Mouse (Mus musculus): ENCODE data around the gene Btnl1. TPM values are rescaled to one million over a fixed set of nuclear protein-coding genes. Genes with fewer than 3 reads are reported as not detected.

Gene Btnl1
- polyA plus RNA-seq, 1 experiment from 2014 or later: not detected

- WGBS: 77% methylated on average over 2 of the region's 2 CpGs
Observed at GRCm38 (mm10) chr17:34386656-34387055, 9.7 kb downstream of the Btnl1 start.

GRCm38 (mm10) chr17:34388513-34388912, 11.6 kb downstream of the Btnl1 start:
- ATAC-seq (ENCODE audit: insufficient number of reproducible peaks, insufficient read depth, low FRiP score, low TSS enrichment, low read depth): no peak
- no peaks in the 10 kb centered on the region for H3K9me3 ChIP-seq
- no peak overlapping the region for H3K4me2 ChIP-seq
- H3K27ac ChIP-seq: no peak overlapping the region
- H3K4me1 ChIP-seq: peaks cover 5% of the 10 kb centered on the region; the same call in 1 of the 2 replicates
- no peak overlapping the region for H3K9ac ChIP-seq
- no peak overlapping the region for H3K4me3 ChIP-seq
- no peaks in the 10 kb centered on the region for H3K36me3 ChIP-seq
- WGBS: 31% methylated on average over 4 of the region's 4 CpGs
- H3K27me3 ChIP-seq: peaks cover 19% of the 10 kb centered on the region

More at GRCm38 (mm10) chr17:34386656-34387055, 9.7 kb downstream of the Btnl1 start:
- ATAC-seq (ENCODE audit: insufficient number of reproducible peaks, insufficient read depth, low FRiP score, low TSS enrichment, low read depth): no peak
- Histone ChIP-seq H3K36me3 (no peaks in the 10 kb centered on the region), H3K27me3 (peaks cover 11% of the 10 kb centered on the region), H3K4me3 (no peak overlapping the region), H3K9me3 (no peaks in the 10 kb centered on the region), H3K4me2 (no peak overlapping the region), H3K9ac (no peak overlapping the region), H3K27ac (no peak overlapping the region), H3K4me1 (no peaks in the 10 kb centered on the region)

- no peak overlapping the region; the same call in 1 of the 2 replicates for H3K4me2 ChIP-seq
- WGBS: 70% methylated on average over 7 of the region's 7 CpGs
Observed at GRCm38 (mm10) chr17:34391507-34391906, 14.6 kb downstream of the Btnl1 start.

GRCm38 (mm10) chr17:34392321-34392720, 15.4 kb downstream of the Btnl1 start:
- no peak for ATAC-seq (ENCODE audit: insufficient number of reproducible peaks, insufficient read depth, low FRiP score, low TSS enrichment, low read depth)
- H3K36me3 ChIP-seq: no peaks in the 10 kb centered on the region
- peak overlapping the region; percentile 49 for H3K9ac ChIP-seq
- WGBS: 4% methylated on average over 24 of the region's 24 CpGs
- peaks cover 19% of the 10 kb centered on the region for H3K27me3 ChIP-seq
- no peak overlapping the region for H3K27ac ChIP-seq
- no peaks in the 10 kb centered on the region for H3K9me3 ChIP-seq
- peaks cover 5% of the 10 kb centered on the region; the same call in 1 of the 2 replicates for H3K4me1 ChIP-seq
- peak overlapping the region; percentile 37 for H3K4me3 ChIP-seq
- peak overlapping the region; percentile 65 for H3K4me2 ChIP-seq

More at GRCm38 (mm10) chr17:34391507-34391906, 14.6 kb downstream of the Btnl1 start:
- no peaks in the 10 kb centered on the region for H3K9me3 ChIP-seq
- H3K4me1 ChIP-seq: peaks cover 5% of the 10 kb centered on the region; the same call in 1 of the 2 replicates
- H3K27ac ChIP-seq: no peak overlapping the region
- H3K27me3 ChIP-seq: peaks cover 19% of the 10 kb centered on the region
- no peaks in the 10 kb centered on the region for H3K36me3 ChIP-seq
- no peak overlapping the region for H3K4me3 ChIP-seq
- ATAC-seq (ENCODE audit: insufficient number of reproducible peaks, insufficient read depth, low FRiP score, low TSS enrichment, low read depth): no peak
- no peak overlapping the region for H3K9ac ChIP-seq

- Histone ChIP-seq H3K9me3 (no peaks in the 10 kb centered on the region), H3K4me2 (no peak overlapping the region), H3K27me3 (peaks cover 10% of the 10 kb centered on the region), H3K9ac (no peak overlapping the region), H3K4me3 (no peak overlapping the region), H3K27ac (no peak overlapping the region), H3K4me1 (peaks cover under 1% of the 10 kb centered on the region; the same call in 1 of the 2 replicates), H3K36me3 (no peaks in the 10 kb centered on the region)
- ATAC-seq (ENCODE audit: insufficient number of reproducible peaks, insufficient read depth, low FRiP score, low TSS enrichment, low read depth): no peak
- WGBS: 64% methylated on average over 5 of the region's 5 CpGs
Observed at GRCm38 (mm10) chr17:34397357-34397756, 20.4 kb downstream of the Btnl1 start.

- Histone ChIP-seq H3K4me3 (peak overlapping the region; percentile 56), H3K4me2 (peak overlapping the region; percentile 73), H3K4me1 (no peaks in the 10 kb centered on the region), H3K36me3 (no peaks in the 10 kb centered on the region), H3K27ac (peak overlapping the region; percentile 79; the same call in 1 of the 2 replicates), H3K9me3 (no peaks in the 10 kb centered on the region), H3K27me3 (peaks cover 9% of the 10 kb centered on the region; the same call in 1 of the 2 replicates), H3K9ac (no peak overlapping the region)
- 0 out of 2 replicates have a peak, but pooled peaks have one; percentile 67 for ATAC-seq (ENCODE audit: insufficient number of reproducible peaks, insufficient read depth, low FRiP score, low TSS enrichment, low read depth)
- WGBS: 14% methylated on average over 9 of the region's 9 CpGs
Observed at GRCm38 (mm10) chr17:34398058-34398710, 21.3 kb downstream of the Btnl1 start.

GRCm38 (mm10) chr17:34398711-34399393, 21.9 kb downstream of the Btnl1 start, which contains the start of gene BC051142:
BC051142 (plus strand) TSS chr17:34398820.
- peak; percentile 85 for ATAC-seq (ENCODE audit: insufficient number of reproducible peaks, insufficient read depth, low FRiP score, low TSS enrichment, low read depth)
- Histone ChIP-seq H3K4me1 (no peaks in the 10 kb centered on the region), H3K9ac (peak within 1 kb of the TSS; percentile 74), H3K27me3 (peaks cover 9% of the 10 kb centered on the region; the same call in 1 of the 2 replicates), H3K4me2 (peak within 1 kb of the TSS; percentile 73), H3K27ac (peak within 1 kb of the TSS; percentile 79), H3K36me3 (no peaks in the 10 kb centered on the region), H3K9me3 (no peaks in the 10 kb centered on the region), H3K4me3 (peak within 1 kb of the TSS; percentile 56)
- 8% methylated on average over 34 of the region's 34 CpGs for WGBS

GRCm38 (mm10) chr17:34399394-34399715, 22.4 kb downstream of the Btnl1 start:
- peak overlapping the region; percentile 73 for H3K4me2 ChIP-seq
- no peaks in the 10 kb centered on the region for H3K9me3 ChIP-seq
- peaks cover 9% of the 10 kb centered on the region; the same call in 1 of the 2 replicates for H3K27me3 ChIP-seq
- no peaks in the 10 kb centered on the region for H3K4me1 ChIP-seq
- peak overlapping the region; percentile 56 for H3K4me3 ChIP-seq
- H3K36me3 ChIP-seq: no peaks in the 10 kb centered on the region
- H3K9ac ChIP-seq: peak overlapping the region; percentile 74; the same call in 1 of the 2 replicates
- no peak for ATAC-seq (ENCODE audit: insufficient number of reproducible peaks, insufficient read depth, low FRiP score, low TSS enrichment, low read depth)
- H3K27ac ChIP-seq: no peak overlapping the region
- 43% methylated on average over 4 of the region's 4 CpGs for WGBS

GRCm38 (mm10) chr17:34411117-34411516, 34.2 kb downstream of the Btnl1 start:
- ATAC-seq (ENCODE audit: insufficient number of reproducible peaks, insufficient read depth, low FRiP score, low TSS enrichment, low read depth): no peak
- H3K9ac ChIP-seq: no peak overlapping the region
- no peaks in the 10 kb centered on the region for H3K4me1 ChIP-seq
- H3K27ac ChIP-seq: no peak overlapping the region
- no peaks in the 10 kb centered on the region for H3K9me3 ChIP-seq
- no peaks in the 10 kb centered on the region for H3K36me3 ChIP-seq
- H3K27me3 ChIP-seq: peaks cover 24% of the 10 kb centered on the region; the same call in 1 of the 2 replicates
- H3K4me2 ChIP-seq: no peak overlapping the region
- 21% methylated on average over 6 of the region's 6 CpGs for WGBS
- no peak overlapping the region for H3K4me3 ChIP-seq

GRCm38 (mm10) chr17:34420014-34420413, 43.1 kb downstream of the Btnl1 start:
- Histone ChIP-seq H3K27ac (no peak overlapping the region), H3K4me2 (no peak overlapping the region), H3K4me1 (no peaks in the 10 kb centered on the region), H3K9me3 (no peaks in the 10 kb centered on the region), H3K4me3 (no peak overlapping the region), H3K36me3 (no peaks in the 10 kb centered on the region), H3K27me3 (no peaks in the 10 kb centered on the region), H3K9ac (no peak overlapping the region)
- 69% methylated on average over 7 of the region's 7 CpGs for WGBS
- no peak for ATAC-seq (ENCODE audit: insufficient number of reproducible peaks, insufficient read depth, low FRiP score, low TSS enrichment, low read depth)

GRCm38 (mm10) chr17:34427597-34427996, 50.7 kb downstream of the Btnl1 start:
- Histone ChIP-seq H3K9me3 (no peaks in the 10 kb centered on the region), H3K27ac (no peak overlapping the region), H3K36me3 (no peaks in the 10 kb centered on the region), H3K9ac (no peak overlapping the region), H3K4me1 (no peaks in the 10 kb centered on the region), H3K4me3 (no peak overlapping the region), H3K4me2 (no peak overlapping the region), H3K27me3 (no peaks in the 10 kb centered on the region; the same call in 1 of the 2 replicates)
- ATAC-seq (ENCODE audit: insufficient number of reproducible peaks, insufficient read depth, low FRiP score, low TSS enrichment, low read depth): no peak
